Mouse (Mus musculus) kidney, adult 11 months (tissue): ENCODE results near the gene Cmtm4.

Experiments
- DNase-seq: peaks from one replicate; pipeline ENCODE4 v3.0.0; 2022

The Cmtm4 gene

GRCm38 (mm10) chr8:104410628-104411273 lies 15.1 kb upstream of the Cmtm4 start:
- DNase-seq, result no peak

- DNase-seq, result no peak
Observed at GRCm38 (mm10) chr8:104408328-104409110, 12.9 kb upstream of the Cmtm4 start.

- DNase-seq, result no peak
Observed at GRCm38 (mm10) chr8:104406340-104407128, 10.9 kb upstream of the Cmtm4 start.

- no peak for DNase-seq
Observed at GRCm38 (mm10) chr8:104405430-104406187, 10.0 kb upstream of the Cmtm4 start.

- DNase-seq, result no peak
Observed at GRCm38 (mm10) chr8:104403596-104403995, 8.0 kb upstream of the Cmtm4 start.

GRCm38 (mm10) chr8:104394801-104395702 lies 555 bp downstream of the Cmtm4 start:
- DNase-seq, result peak; percentile 67

- DNase-seq, result no peak
Observed at GRCm38 (mm10) chr8:104393767-104394166, 1.8 kb downstream of the Cmtm4 start.

GRCm38 (mm10) chr8:104393139-104393538 lies 2.5 kb downstream of the Cmtm4 start:
- no peak for DNase-seq

- no peak for DNase-seq
Observed at GRCm38 (mm10) chr8:104390245-104390644, 5.4 kb downstream of the Cmtm4 start.

- DNase-seq, result peak; percentile 86
Observed at GRCm38 (mm10) chr8:104387980-104388379, 7.6 kb downstream of the Cmtm4 start.

GRCm38 (mm10) chr8:104387501-104387900 lies 8.1 kb downstream of the Cmtm4 start:
- no peak for DNase-seq

GRCm38 (mm10) chr8:104386693-104387092 lies 8.9 kb downstream of the Cmtm4 start:
- DNase-seq, result no peak

GRCm38 (mm10) chr8:104383977-104384376 lies 11.6 kb downstream of the Cmtm4 start:
- DNase-seq, result peak; percentile 92

- no peak for DNase-seq
Observed at GRCm38 (mm10) chr8:104383296-104383695, 12.3 kb downstream of the Cmtm4 start.

- DNase-seq, result no peak
Observed at GRCm38 (mm10) chr8:104380961-104381411, 14.6 kb downstream of the Cmtm4 start.

- no peak for DNase-seq
Observed at GRCm38 (mm10) chr8:104380269-104380668, 15.3 kb downstream of the Cmtm4 start.

GRCm38 (mm10) chr8:104379301-104379836 lies 16.2 kb downstream of the Cmtm4 start:
- DNase-seq, result no peak

- DNase-seq, result no peak
Observed at GRCm38 (mm10) chr8:104376669-104377068, 18.9 kb downstream of the Cmtm4 start.

GRCm38 (mm10) chr8:104375959-104376358 lies 19.6 kb downstream of the Cmtm4 start:
- DNase-seq, result no peak

- peak; percentile 95 for DNase-seq
Observed at GRCm38 (mm10) chr8:104374864-104375846, 20.5 kb downstream of the Cmtm4 start.
